Mouse (Mus musculus): ENCODE data around the gene Capzb.

DNA sequence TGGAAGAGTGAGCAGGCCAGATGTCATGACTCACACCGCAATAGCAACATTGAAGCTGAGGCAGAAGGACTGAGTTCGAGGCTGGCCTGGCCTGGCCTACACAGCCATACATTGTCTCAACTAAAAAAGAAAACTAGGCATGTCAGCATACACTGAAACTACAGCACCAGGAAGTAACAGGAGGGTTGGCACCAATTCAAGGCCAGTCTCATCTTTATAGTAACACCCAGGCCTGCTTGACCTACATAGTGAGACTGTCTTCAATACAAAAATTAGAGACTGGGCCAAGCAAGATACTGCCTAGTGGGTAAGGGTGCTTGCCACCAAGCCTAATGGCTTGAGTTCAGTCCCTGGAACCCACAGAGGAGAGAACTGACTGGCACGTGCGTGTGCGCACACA lies 99.3 kb downstream of the Capzb start:
- TF ChIP-seq CTCF (IDR thresholded peaks at IDR 0.05; ENCODE audit: insufficient read depth, low read length): no peak
- TF ChIP-seq POLR2A (IDR thresholded peaks at IDR 0.05; ENCODE audit: borderline replicate concordance, extremely low read depth, low read depth, low read length): no peak

Data from lung, adult 2 months (tissue).